Mouse (Mus musculus): ENCODE data around the gene 9130213A22Rik. TPM values are rescaled to one million over a fixed set of nuclear protein-coding genes. Genes with fewer than 3 reads are reported as not detected.

Gene 9130213A22Rik
- polyA plus RNA-seq, 1 experiment from 2014 or later: 0.51 TPM

- Histone ChIP-seq H3K4me1 (peaks cover 44% of the 10 kb centered on the region), H3K36me3 (peaks cover 32% of the 10 kb centered on the region), H3K4me2 (replicated peaks) (no peak overlapping the region), H3K27me3 (no peaks in the 10 kb centered on the region), H3K9ac (no peak overlapping the region), H3K4me3 (replicated peaks) (no peak overlapping the region), H3K27ac (replicated peaks) (peak overlapping the region; percentile 34; the same call in 1 of the 2 replicates), H3K9me3 (replicated peaks) (no peaks in the 10 kb centered on the region)
- 60% methylated on average over 7 of the region's 7 CpGs for WGBS
- no peak for ATAC-seq (ENCODE audit: insufficient number of reproducible peaks, low FRiP score, low TSS enrichment, low read depth)
Measured at GRCm38 (mm10) chr11:69091566-69092385, 30.6 kb downstream of the 9130213A22Rik start.

GRCm38 (mm10) chr11:69090367-69090766 lies 32.0 kb downstream of the 9130213A22Rik start:
- H3K4me3 ChIP-seq (replicated peaks): peak overlapping the region; percentile 96; the same call in 1 of the 2 replicates
- peaks cover 44% of the 10 kb centered on the region for H3K4me1 ChIP-seq
- H3K9me3 ChIP-seq (replicated peaks): no peaks in the 10 kb centered on the region
- H3K27ac ChIP-seq (replicated peaks): no peak overlapping the region
- no peaks in the 10 kb centered on the region for H3K27me3 ChIP-seq
- H3K9ac ChIP-seq: no peak overlapping the region
- ATAC-seq (ENCODE audit: insufficient number of reproducible peaks, low FRiP score, low TSS enrichment, low read depth): no peak
- peak overlapping the region; percentile 86; the same call in 1 of the 2 replicates for H3K4me2 ChIP-seq (replicated peaks)
- 66% methylated on average over 6 of the region's 6 CpGs for WGBS
- peaks cover 32% of the 10 kb centered on the region for H3K36me3 ChIP-seq

GRCm38 (mm10) chr11:69089616-69090290 lies 32.6 kb downstream of the 9130213A22Rik start:
- H3K36me3 ChIP-seq: peaks cover 32% of the 10 kb centered on the region
- no peak for ATAC-seq (ENCODE audit: insufficient number of reproducible peaks, low FRiP score, low TSS enrichment, low read depth)
- no peaks in the 10 kb centered on the region for H3K9me3 ChIP-seq (replicated peaks)
- 76% methylated on average over 12 of the region's 12 CpGs for WGBS
- peaks cover 44% of the 10 kb centered on the region for H3K4me1 ChIP-seq
- H3K27me3 ChIP-seq: no peaks in the 10 kb centered on the region
- peak overlapping the region; percentile 96 for H3K4me3 ChIP-seq (replicated peaks)
- H3K9ac ChIP-seq: peak overlapping the region; percentile 100
- peak overlapping the region; percentile 93 for H3K27ac ChIP-seq (replicated peaks)
- H3K4me2 ChIP-seq (replicated peaks): peak overlapping the region; percentile 86

GRCm38 (mm10) chr11:69088856-69089615 lies 33.4 kb downstream of the 9130213A22Rik start:
- peak overlapping the region; percentile 100 for H3K9ac ChIP-seq
- H3K4me1 ChIP-seq: peaks cover 39% of the 10 kb centered on the region
- 10% methylated on average over 25 of the region's 25 CpGs for whole genome bisulfite sequencing
- H3K9me3 ChIP-seq (replicated peaks): no peaks in the 10 kb centered on the region
- H3K4me3 ChIP-seq (replicated peaks): peak overlapping the region; percentile 96
- peaks cover 32% of the 10 kb centered on the region for H3K36me3 ChIP-seq
- ATAC-seq (ENCODE audit: insufficient number of reproducible peaks, low FRiP score, low TSS enrichment, low read depth): 0 out of 2 replicates have a peak, but pooled peaks have one; percentile 12
- no peaks in the 10 kb centered on the region for H3K27me3 ChIP-seq
- H3K4me2 ChIP-seq (replicated peaks): peak overlapping the region; percentile 86
- H3K27ac ChIP-seq (replicated peaks): peak overlapping the region; percentile 93

- peaks cover 32% of the 10 kb centered on the region for H3K36me3 ChIP-seq
- peak within 1 kb of the TSS; percentile 93 for H3K27ac ChIP-seq (replicated peaks)
- H3K9ac ChIP-seq: peak within 1 kb of the TSS; percentile 100
- no peaks in the 10 kb centered on the region for H3K27me3 ChIP-seq
- no peaks in the 10 kb centered on the region for H3K9me3 ChIP-seq (replicated peaks)
- peak within 1 kb of the TSS; percentile 96 for H3K4me3 ChIP-seq (replicated peaks)
- under 1% methylated on average over 55 of the region's 67 CpGs for WGBS
- H3K4me2 ChIP-seq (replicated peaks): peak within 1 kb of the TSS; percentile 86
- peaks cover 38% of the 10 kb centered on the region for H3K4me1 ChIP-seq
- ATAC-seq (ENCODE audit: insufficient number of reproducible peaks, low FRiP score, low TSS enrichment, low read depth): peak; percentile 82
Measured at GRCm38 (mm10) chr11:69088103-69088855, 34.1 kb downstream of the 9130213A22Rik start, which contains the start of gene Vamp2. Gene Vamp2 (plus strand): TSS chr11:69088490.

- WGBS: 63% methylated on average over 2 of the region's 2 CpGs
- Histone ChIP-seq H3K27ac (replicated peaks) (peak overlapping the region; percentile 93), H3K4me1 (peaks cover 38% of the 10 kb centered on the region), H3K36me3 (peaks cover 29% of the 10 kb centered on the region), H3K9me3 (replicated peaks) (no peaks in the 10 kb centered on the region), H3K4me2 (replicated peaks) (no peak overlapping the region), H3K27me3 (no peaks in the 10 kb centered on the region), H3K9ac (0 out of 2 replicates have a peak overlapping the region, but pooled peaks have one; percentile 100), H3K4me3 (replicated peaks) (no peak overlapping the region)
- no peak for ATAC-seq (ENCODE audit: insufficient number of reproducible peaks, low FRiP score, low TSS enrichment, low read depth)
Measured at GRCm38 (mm10) chr11:69087597-69087996, 34.8 kb downstream of the 9130213A22Rik start.

GRCm38 (mm10) chr11:69087082-69087481 lies 35.3 kb downstream of the 9130213A22Rik start:
- ATAC-seq (ENCODE audit: insufficient number of reproducible peaks, low FRiP score, low TSS enrichment, low read depth): no peak; the same call in 1 of the 2 replicates
- Histone ChIP-seq H3K27ac (replicated peaks) (peak overlapping the region; percentile 93), H3K4me3 (replicated peaks) (no peak overlapping the region), H3K36me3 (peaks cover 24% of the 10 kb centered on the region), H3K9ac (no peak overlapping the region), H3K27me3 (no peaks in the 10 kb centered on the region), H3K4me2 (replicated peaks) (no peak overlapping the region), H3K9me3 (replicated peaks) (no peaks in the 10 kb centered on the region), H3K4me1 (peaks cover 38% of the 10 kb centered on the region)
- 28% methylated on average over 4 of the region's 4 CpGs for WGBS

- ATAC-seq (ENCODE audit: insufficient number of reproducible peaks, low FRiP score, low TSS enrichment, low read depth): no peak
- peak overlapping the region; percentile 93; the same call in 1 of the 2 replicates for H3K27ac ChIP-seq (replicated peaks)
Measured at GRCm38 (mm10) chr11:69086390-69086789, 36.0 kb downstream of the 9130213A22Rik start.

GRCm38 (mm10) chr11:69085608-69086007 lies 36.8 kb downstream of the 9130213A22Rik start:
- peaks cover 11% of the 10 kb centered on the region for H3K36me3 ChIP-seq
- 56% methylated on average over 6 of the region's 6 CpGs for WGBS
- H3K4me3 ChIP-seq (replicated peaks): no peak overlapping the region
- no peaks in the 10 kb centered on the region for H3K9me3 ChIP-seq (replicated peaks)
- ATAC-seq (ENCODE audit: insufficient number of reproducible peaks, low FRiP score, low TSS enrichment, low read depth): no peak
- no peak overlapping the region for H3K27ac ChIP-seq (replicated peaks)
- H3K4me2 ChIP-seq (replicated peaks): no peak overlapping the region
- peaks cover 30% of the 10 kb centered on the region for H3K4me1 ChIP-seq
- H3K9ac ChIP-seq: no peak overlapping the region
- H3K27me3 ChIP-seq: no peaks in the 10 kb centered on the region

More at GRCm38 (mm10) chr11:69086390-69086789, 36.0 kb downstream of the 9130213A22Rik start:
- no peak overlapping the region for H3K9ac ChIP-seq
- no peak overlapping the region for H3K4me2 ChIP-seq (replicated peaks)
- no peaks in the 10 kb centered on the region for H3K9me3 ChIP-seq (replicated peaks)
- 54% methylated on average over 6 of the region's 6 CpGs for WGBS
- no peak overlapping the region for H3K4me3 ChIP-seq (replicated peaks)
- H3K36me3 ChIP-seq: peaks cover 18% of the 10 kb centered on the region
- peaks cover 36% of the 10 kb centered on the region for H3K4me1 ChIP-seq
- no peaks in the 10 kb centered on the region for H3K27me3 ChIP-seq

- 90% methylated on average over 7 of the region's 7 CpGs for WGBS
- Histone ChIP-seq H3K9me3 (replicated peaks) (no peaks in the 10 kb centered on the region), H3K4me3 (replicated peaks) (no peak overlapping the region), H3K27me3 (no peaks in the 10 kb centered on the region), H3K9ac (no peak overlapping the region), H3K27ac (replicated peaks) (no peak overlapping the region), H3K4me1 (no peaks in the 10 kb centered on the region), H3K36me3 (no peaks in the 10 kb centered on the region), H3K4me2 (replicated peaks) (no peak overlapping the region)
- ATAC-seq (ENCODE audit: insufficient number of reproducible peaks, low FRiP score, low TSS enrichment, low read depth): no peak
Measured at GRCm38 (mm10) chr11:69081613-69082012, 40.8 kb downstream of the 9130213A22Rik start.

All from embryonic facial prominence, embryonic 15.5 days (tissue).